Mouse (Mus musculus): Measurements from ENCODE around the gene Tmem171. TPM values are rescaled to one million over a fixed set of nuclear protein-coding genes. Genes with fewer than 3 reads are reported as not detected.

Tmem171 gene
- not detected for total RNA-seq (2021)

GRCm38 (mm10) chr13:98694773-98695314, at the start of gene Tmem171:
Gene Tmem171, minus strand, starts transcription at chr13:98694834.
- DNase-seq (ENCODE audit: low spot score in 2 of 2): peak in 1 of 2 experiments; percentile 13
- intact Hi-C loops (cut with DNase I): no loop called here

- DNase-seq (ENCODE audit: low spot score in 2 of 2): no peak
- intact Hi-C loops (cut with DNase I): no loop called here
Observed at GRCm38 (mm10) chr13:98743829-98744228, 49.2 kb upstream of the Tmem171 start.

- DNase-seq (ENCODE audit: low spot score in 2 of 2): no peak
- intact Hi-C loops (cut with DNase I): no loop called here
Observed at GRCm38 (mm10) chr13:98743214-98743613, 48.6 kb upstream of the Tmem171 start.

GRCm38 (mm10) chr13:98738213-98738612, 43.6 kb upstream of the Tmem171 start:
- intact Hi-C loops (cut with DNase I): no loop called here
- DNase-seq (ENCODE audit: low spot score in 2 of 2): no peak

- peak in 1 of 2 experiments; percentile 20 for DNase-seq (ENCODE audit: low spot score in 2 of 2)
- intact Hi-C loops (cut with DNase I): no loop called here
Observed at GRCm38 (mm10) chr13:98733292-98733691, 38.7 kb upstream of the Tmem171 start.

- no peak for DNase-seq (ENCODE audit: low spot score in 2 of 2)
- intact Hi-C loops (cut with DNase I): loop anchor here (5.0 to 10.0 kb wide), 2 partner anchors 88 to 135 kb away; partner anchors contain the start of gene Fcho2
Observed at GRCm38 (mm10) chr13:98729271-98730062, 34.8 kb upstream of the Tmem171 start.

- intact Hi-C loops (cut with DNase I): loop anchor here (5.0 to 10.0 kb wide), 2 partner anchors 91 to 132 kb away; partner anchors contain the start of gene Fcho2
- no peak for DNase-seq (ENCODE audit: low spot score in 2 of 2)
Observed at GRCm38 (mm10) chr13:98726494-98726893, 31.9 kb upstream of the Tmem171 start.

- DNase-seq (ENCODE audit: low spot score in 2 of 2): no peak
- intact Hi-C loops (cut with DNase I): loop anchor here (10.0 kb wide), 1 partner anchor 129 kb away; no protein-coding TSS in a partner anchor
Observed at GRCm38 (mm10) chr13:98723430-98723829, 28.8 kb upstream of the Tmem171 start.

GRCm38 (mm10) chr13:98722296-98722695, 27.7 kb upstream of the Tmem171 start:
- DNase-seq (ENCODE audit: low spot score in 2 of 2): no peak
- intact Hi-C loops (cut with DNase I): loop anchor here (10.0 kb wide), 1 partner anchor 127 kb away; no protein-coding TSS in a partner anchor

- intact Hi-C loops (cut with DNase I): no loop called here
- DNase-seq (ENCODE audit: low spot score in 2 of 2): no peak
Observed at GRCm38 (mm10) chr13:98716176-98716575, 21.5 kb upstream of the Tmem171 start.

- no peak for DNase-seq (ENCODE audit: low spot score in 2 of 2)
- intact Hi-C loops (cut with DNase I): no loop called here
Observed at GRCm38 (mm10) chr13:98715443-98715990, 20.9 kb upstream of the Tmem171 start.

GRCm38 (mm10) chr13:98710655-98711054, 16.0 kb upstream of the Tmem171 start:
- no peak for DNase-seq (ENCODE audit: low spot score in 2 of 2)
- intact Hi-C loops (cut with DNase I): no loop called here

GRCm38 (mm10) chr13:98710236-98710635, 15.6 kb upstream of the Tmem171 start:
- intact Hi-C loops (cut with DNase I): no loop called here
- DNase-seq (ENCODE audit: low spot score in 2 of 2): no peak

GRCm38 (mm10) chr13:98705501-98705900, 10.9 kb upstream of the Tmem171 start:
- intact Hi-C loops (cut with DNase I): no loop called here
- DNase-seq (ENCODE audit: low spot score in 2 of 2): no peak

GRCm38 (mm10) chr13:98703786-98704185, 9.2 kb upstream of the Tmem171 start:
- intact Hi-C loops (cut with DNase I): no loop called here

GRCm38 (mm10) chr13:98702361-98702760, 7.7 kb upstream of the Tmem171 start:
- DNase-seq (ENCODE audit: low spot score in 2 of 2): no peak
- intact Hi-C loops (cut with DNase I): no loop called here

More at GRCm38 (mm10) chr13:98703786-98704185, 9.2 kb upstream of the Tmem171 start:
- DNase-seq (ENCODE audit: low spot score in 2 of 2): no peak

- no peak for DNase-seq (ENCODE audit: low spot score in 2 of 2)
- intact Hi-C loops (cut with DNase I): no loop called here
Observed at GRCm38 (mm10) chr13:98701309-98701675, 6.7 kb upstream of the Tmem171 start.

- DNase-seq (ENCODE audit: low spot score in 2 of 2): no peak
- intact Hi-C loops (cut with DNase I): no loop called here
Observed at GRCm38 (mm10) chr13:98700661-98701308, 6.2 kb upstream of the Tmem171 start.

GRCm38 (mm10) chr13:98699982-98700540, 5.4 kb upstream of the Tmem171 start:
- DNase-seq (ENCODE audit: low spot score in 2 of 2): no peak
- intact Hi-C loops (cut with DNase I): no loop called here
